Comparison of ENCODE assay signal across 8 mouse cellular contexts in genomic region chr16:34667031-34667726, GRCm38 (mm10). TPM values are rescaled to one million over a fixed set of nuclear protein-coding genes. Genes with fewer than 3 reads are reported as not detected.
DNase-seq lines count a peak whose midpoint lies in the region; ATAC-seq lines count a peak whose summit lies in the region.

No protein-coding gene starts in this region.

- H3K4me1 ChIP-seq in hindbrain, embryonic 13.5 days (replicated peaks), result 0 out of 2 replicates have a peak, but pooled peaks cover 8% of the 10 kb centered on the region

- peak overlapping the region; percentile 8; the same call in 1 of the 2 replicates for H3K4me3 ChIP-seq in hindbrain, embryonic 13.5 days

- H3K27me3 ChIP-seq in hindbrain, embryonic 13.5 days, result peaks cover 37% of the 10 kb centered on the region

- H3K27ac ChIP-seq in hindbrain, embryonic 13.5 days, result no peak overlapping the region

- H3K9ac ChIP-seq in hindbrain, embryonic 13.5 days, result no peak overlapping the region

- peak; percentile 63; the same call in 1 of the 2 replicates for ATAC-seq in hindbrain, embryonic 13.5 days (ENCODE audit: low FRiP score)

- H3K36me3 ChIP-seq in hindbrain, embryonic 13.5 days, result no peaks in the 10 kb centered on the region

- H3K9me3 ChIP-seq in hindbrain, embryonic 13.5 days, result no peaks in the 10 kb centered on the region

- H3K4me2 ChIP-seq in hindbrain, embryonic 13.5 days, result peak overlapping the region; percentile 40

- WGBS in hindbrain, embryonic 13.5 days, result 5% methylated on average over 20 of the region's 20 CpGs

- DNase-seq in NIH3T3 (ENCODE audit: low read depth), result peak; percentile 34
- peak; percentile 90 to 92 for DNase-seq in cerebellum, postnatal 10 days
- DNase-seq in frontal cortex, postnatal 25 days (ENCODE audit: low spot score in 2 of 2), result peak; percentile 31 to 59
- peak; percentile 69 to 80 for DNase-seq in layer of hippocampus, postnatal 14 days (ENCODE audit: low spot score in 2 of 2)
- peak; percentile 75 for DNase-seq in lung, postnatal 14 days
- peak; percentile 60 for DNase-seq in retina, adult 2 months (ENCODE audit: low read depth, low spot score)
- DNase-seq in thymus, postnatal 25 days, result peak; percentile 68

RNA-seq across cellular contexts. Expression of gene Ropn1, which starts 17.5 kb away (rescaled TPM):
- polyA plus RNA-seq in hindbrain, embryonic 13.5 days (2015; fragmentation: Nextera tagmentation; extraction: Ambion mirVana), result not detected in 2 replicates
- total RNA-seq in layer of hippocampus, postnatal 14 days (2021), result not detected

RNA-seq across cellular contexts. Expression of gene Ccdc14, which starts 23.2 kb away (rescaled TPM):
- polyA plus RNA-seq in hindbrain, embryonic 13.5 days (2015; fragmentation: Nextera tagmentation; extraction: Ambion mirVana), result 4.5 and 4.8 TPM in 2 replicates
- 1 to 10 TPM; 2.8 to 3.2 TPM for total RNA-seq in layer of hippocampus, postnatal 14 days (2021)

Comparison
In these comparisons a context has a peak if more than half of its experiments do, and no peak if none do; other contexts are left out.
1. DNase-seq: peak in every context shown above with its lines; median percentile 91 in cerebellum, postnatal 10 days; 75 in lung, postnatal 14 days; 74 in layer of hippocampus, postnatal 14 days; 68 in thymus, postnatal 25 days; 60 in retina, adult 2 months; 45 in frontal cortex, postnatal 25 days; 34 in NIH3T3.